Mouse (Mus musculus) mesoderm, embryonic 11.5 days (tissue): ENCODE data around the gene Mrpl57.

Source experiments
- DNase-seq: peaks from one replicate; pipeline ENCODE4 v3.0.0-alpha.2; 2012; ENCODE audit warnings: low read depth, low spot score

The Mrpl57 gene

GRCm38 (mm10) chr14:57859520-57859919, 33.5 kb downstream of the Mrpl57 start:
- DNase-seq = no peak

- DNase-seq = no peak
These were observed 36.0 kb downstream of the Mrpl57 start for GRCm38 (mm10) chr14:57861987-57862412.

GRCm38 (mm10) chr14:57863129-57863528, 37.1 kb downstream of the Mrpl57 start:
- DNase-seq = no peak

DNA sequence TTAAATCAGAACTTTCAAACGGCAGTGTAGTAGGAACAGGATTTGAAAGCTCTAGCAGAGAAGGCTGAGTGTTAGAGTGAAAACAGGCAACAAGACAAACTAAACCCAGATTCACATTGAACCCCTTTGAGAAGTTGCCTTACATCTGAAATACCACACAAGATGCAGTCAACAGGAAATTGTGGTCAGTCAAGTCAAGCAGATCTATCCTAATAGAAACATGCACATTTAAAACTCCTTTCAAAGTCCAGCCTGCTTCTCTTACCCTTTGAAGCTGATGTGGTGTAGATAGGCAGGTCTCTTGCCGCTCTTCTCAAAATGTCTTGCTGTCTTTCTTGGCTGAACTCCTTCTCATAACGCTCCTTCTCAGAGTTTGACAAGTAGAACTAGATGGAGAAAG, 39.2 kb downstream of the Mrpl57 start:
- DNase-seq = no peak

DNA sequence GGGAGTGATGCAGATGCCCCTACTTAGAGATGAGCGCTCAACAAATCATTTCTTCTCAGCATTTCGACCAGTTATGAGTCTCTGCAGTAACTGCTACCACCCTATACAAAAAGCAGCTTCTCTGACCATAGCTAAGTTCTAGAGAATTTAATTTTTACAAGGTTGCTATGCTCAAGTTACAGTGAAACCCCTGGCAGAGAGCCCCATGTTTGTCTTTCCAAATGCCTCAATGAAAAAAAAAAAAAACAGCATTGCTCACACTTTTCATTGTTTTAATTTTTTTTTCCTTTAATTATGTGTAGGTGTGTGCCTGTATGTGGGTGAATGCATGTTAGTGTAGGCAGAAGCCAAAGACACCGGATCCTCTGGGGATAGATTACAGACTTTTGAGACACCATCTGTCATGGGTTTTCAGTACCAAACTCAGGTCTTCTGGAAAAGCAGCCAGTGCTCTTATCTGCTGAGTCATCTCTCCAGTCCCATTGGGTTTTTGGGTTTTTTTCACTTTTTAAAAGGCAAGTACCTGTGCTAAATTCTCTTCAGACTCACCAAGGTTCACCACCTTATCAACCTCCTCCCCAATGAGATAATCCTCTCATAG, 40.7 kb downstream of the Mrpl57 start:
- DNase-seq = no peak

- no peak for DNase-seq
These were observed 51.9 kb downstream of the Mrpl57 start for GRCm38 (mm10) chr14:57877921-57878320.
